Mouse (Mus musculus) liver, embryonic 14.5 days (tissue): ENCODE data around the gene Sdccag8.

Source experiments
- CTCF ChIP-seq: IDR thresholded peaks from 2 replicates; pipeline ENCODE4 v1.5.1; 2016; ENCODE audit warnings: antibody characterized with exemption, low read depth, control low read depth
- EP300 ChIP-seq: IDR thresholded peaks from 2 replicates; pipeline ENCODE4 v1.6.1; 2016; ENCODE audit warnings: antibody characterized with exemption, low read depth

- TF ChIP-seq CTCF (no peak), EP300 (no peak)
Observed at GRCm38 (mm10) chr1:176852813-176853590, 38.5 kb downstream of the Sdccag8 start.
